Mouse (Mus musculus) common myeloid progenitor, adult 5-6 weeks (primary cell): ENCODE measurements around the gene Krtap10-10. TPM values are rescaled to one million over a fixed set of nuclear protein-coding genes. Genes with fewer than 3 reads are reported as not detected.
A peak's percentile ranks its signal among the peaks of the same experiment; 100 is the strongest.

Source experiments
- ATAC-seq: replicated peaks from 2 replicates; pipeline ENCODE4 v1.8.0; 2016; ENCODE audit warnings: low read depth, mild to moderate bottlenecking, moderate TSS enrichment, inconsistent platforms; ENCODE audit not compliant: poor library complexity, severe bottlenecking
- total RNA-seq: library from RNA; stranded (forward); fragments of 200-1000, 187-1606 nt; gene quantifications from 2 replicates; pipeline ENCODE4 v1.2.3, GENCODE M21; 2017

Gene Krtap10-10
- total RNA-seq, 1 experiment from 2014 or later = not detected

DNA sequence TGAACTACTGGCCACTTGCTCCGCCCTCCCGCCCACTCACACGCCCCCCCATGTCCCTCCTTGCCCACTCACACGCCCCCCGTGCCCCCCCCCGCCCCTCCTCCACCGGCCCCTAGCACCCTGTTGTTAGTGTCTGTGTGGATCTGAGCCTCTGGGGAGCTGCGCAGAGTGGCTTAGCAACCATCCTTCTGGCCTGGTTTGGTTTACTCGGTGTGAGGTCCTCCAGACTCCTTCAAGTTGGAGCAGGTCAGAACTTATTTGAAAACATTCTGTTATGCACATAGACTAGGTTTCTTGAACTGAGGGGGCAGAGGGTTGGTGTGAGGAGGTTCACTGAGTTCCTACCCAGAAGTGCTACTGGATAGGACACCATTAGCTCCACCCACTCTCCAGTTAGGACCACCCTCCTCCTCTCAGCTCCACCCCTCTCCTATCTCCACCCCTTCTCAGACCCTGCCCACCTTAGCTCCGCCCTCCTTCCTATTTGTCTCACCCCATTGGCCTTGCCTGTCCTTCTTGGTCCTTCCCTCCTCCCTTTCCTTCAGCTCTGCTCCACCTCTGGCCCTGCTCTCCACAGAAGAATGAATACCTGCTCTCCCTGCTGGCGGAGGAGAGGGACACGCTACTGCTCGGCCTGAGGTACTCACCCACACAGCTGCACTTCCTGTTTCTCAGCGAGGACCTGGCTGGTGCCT lies 28.5 kb downstream of the Krtap10-10 start:
- ATAC-seq = peak; percentile 96

DNA sequence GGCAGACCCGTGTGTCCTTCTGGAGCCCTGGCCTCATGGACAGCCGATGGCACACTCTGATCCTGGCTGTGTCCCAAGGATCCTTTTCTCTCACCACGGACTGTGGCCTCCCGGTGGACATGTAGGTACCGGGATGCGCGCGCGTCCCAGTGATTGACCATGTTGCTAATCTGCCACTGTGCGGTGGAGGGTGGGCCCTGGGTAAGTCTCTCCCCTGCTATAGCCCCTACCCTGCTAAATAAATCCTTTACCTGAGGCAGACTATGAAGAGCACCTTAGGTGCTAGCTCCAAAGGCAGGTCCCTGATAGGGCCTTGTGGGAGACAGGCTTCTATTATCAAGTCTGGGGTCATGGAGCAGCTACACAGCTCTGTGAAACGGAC lies 29.0 kb downstream of the Krtap10-10 start:
- ATAC-seq = no peak

DNA sequence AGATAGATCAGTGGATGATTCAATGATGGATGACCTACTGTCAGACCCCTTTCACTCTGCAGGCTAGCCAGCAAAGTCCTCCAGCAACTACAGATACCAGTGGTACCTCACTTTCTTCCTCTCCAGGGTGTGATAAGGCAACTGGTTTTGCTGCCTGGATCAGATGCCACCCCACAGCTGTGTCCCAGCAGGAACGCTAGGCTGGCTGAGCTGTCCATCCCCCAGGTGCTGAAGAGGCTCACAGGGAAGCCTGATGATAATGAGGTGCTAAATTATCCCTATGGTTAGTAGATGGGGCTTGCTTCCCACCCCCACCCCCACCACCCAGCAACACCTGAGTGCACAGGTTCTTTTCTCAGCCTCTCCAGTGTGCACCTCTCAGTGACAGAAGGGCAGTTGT lies 31.8 kb downstream of the Krtap10-10 start:
- ATAC-seq = no peak

DNA sequence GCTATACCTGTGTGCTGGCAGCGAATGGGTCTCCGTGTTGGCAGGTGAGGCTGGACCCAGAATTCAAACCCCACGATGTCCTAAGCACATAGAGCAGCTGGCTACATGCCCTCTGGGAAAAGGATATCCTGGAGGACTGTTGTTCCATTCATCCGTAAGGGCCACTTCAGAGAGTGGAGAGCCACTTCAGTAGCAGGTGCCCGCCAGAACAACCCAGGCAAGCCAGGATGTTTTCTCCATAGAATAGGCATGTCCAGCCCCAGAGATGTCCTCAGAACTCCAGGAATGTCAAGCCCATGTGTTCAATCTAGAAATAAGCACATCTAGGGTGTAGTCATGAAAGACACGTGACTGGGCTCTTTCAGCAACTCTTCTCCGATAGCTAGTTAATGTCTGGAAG lies 33.9 kb downstream of the Krtap10-10 start:
- no peak for ATAC-seq

DNA sequence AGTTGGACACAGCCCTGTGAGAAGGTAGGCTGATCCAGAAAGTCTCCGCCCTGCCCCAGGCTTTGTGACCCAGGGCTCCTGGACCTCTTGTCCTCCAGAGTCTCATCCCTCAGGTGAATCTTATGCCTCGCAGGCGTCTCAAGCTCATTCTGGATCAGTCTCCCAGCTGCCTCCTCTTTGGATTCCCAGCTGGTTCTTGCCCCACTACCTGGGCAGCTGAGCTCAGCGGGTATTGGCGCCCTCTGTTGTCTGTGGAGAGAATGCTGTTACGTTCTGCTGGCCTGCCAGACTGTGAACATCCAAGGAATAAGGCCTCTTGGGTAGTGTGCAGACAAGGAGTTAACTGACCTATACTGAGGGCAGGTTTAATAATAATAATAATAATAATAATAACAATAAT lies 43.2 kb downstream of the Krtap10-10 start:
- ATAC-seq = no peak; the same call in 1 of the 2 replicates

DNA sequence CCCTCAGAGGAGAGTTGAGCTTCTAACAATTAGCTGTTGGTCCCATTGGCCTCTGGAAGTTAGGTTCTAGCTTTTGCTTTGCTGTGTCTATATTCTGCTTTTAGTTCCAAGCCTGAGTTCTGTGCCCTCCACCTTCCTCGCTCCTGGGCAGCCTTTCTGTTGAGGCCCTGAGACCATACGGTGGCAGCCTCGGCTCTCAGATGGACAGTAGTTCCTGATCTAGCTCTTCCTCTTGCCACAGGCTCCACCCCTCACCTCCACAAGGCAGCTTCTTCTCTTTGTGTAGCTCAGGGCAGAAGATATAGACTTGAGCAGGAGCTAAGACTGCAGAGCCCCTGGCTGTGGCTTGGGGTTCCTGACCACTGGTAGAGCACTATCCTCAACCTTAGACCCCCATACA lies 44.6 kb downstream of the Krtap10-10 start:
- ATAC-seq = peak; percentile 80

DNA sequence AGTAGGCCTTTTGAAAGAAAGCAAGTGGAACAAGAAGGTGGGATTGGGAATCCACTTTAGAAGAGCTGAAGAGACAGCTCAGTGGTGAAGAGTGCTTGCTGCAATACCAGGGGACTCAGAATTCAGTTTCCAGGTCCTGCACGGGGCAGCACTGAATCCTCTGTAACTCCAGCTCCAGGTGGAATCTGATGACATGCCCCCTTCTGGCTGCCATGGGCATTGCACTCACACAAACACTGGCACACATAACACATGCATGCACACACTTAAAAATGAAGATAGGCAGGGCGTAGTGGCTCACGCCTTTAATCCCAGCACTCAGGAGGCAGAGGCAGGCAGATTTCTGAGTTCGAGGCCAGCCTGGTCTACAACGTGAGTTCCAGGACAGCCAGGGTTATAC lies 46.8 kb downstream of the Krtap10-10 start:
- ATAC-seq = no peak

DNA sequence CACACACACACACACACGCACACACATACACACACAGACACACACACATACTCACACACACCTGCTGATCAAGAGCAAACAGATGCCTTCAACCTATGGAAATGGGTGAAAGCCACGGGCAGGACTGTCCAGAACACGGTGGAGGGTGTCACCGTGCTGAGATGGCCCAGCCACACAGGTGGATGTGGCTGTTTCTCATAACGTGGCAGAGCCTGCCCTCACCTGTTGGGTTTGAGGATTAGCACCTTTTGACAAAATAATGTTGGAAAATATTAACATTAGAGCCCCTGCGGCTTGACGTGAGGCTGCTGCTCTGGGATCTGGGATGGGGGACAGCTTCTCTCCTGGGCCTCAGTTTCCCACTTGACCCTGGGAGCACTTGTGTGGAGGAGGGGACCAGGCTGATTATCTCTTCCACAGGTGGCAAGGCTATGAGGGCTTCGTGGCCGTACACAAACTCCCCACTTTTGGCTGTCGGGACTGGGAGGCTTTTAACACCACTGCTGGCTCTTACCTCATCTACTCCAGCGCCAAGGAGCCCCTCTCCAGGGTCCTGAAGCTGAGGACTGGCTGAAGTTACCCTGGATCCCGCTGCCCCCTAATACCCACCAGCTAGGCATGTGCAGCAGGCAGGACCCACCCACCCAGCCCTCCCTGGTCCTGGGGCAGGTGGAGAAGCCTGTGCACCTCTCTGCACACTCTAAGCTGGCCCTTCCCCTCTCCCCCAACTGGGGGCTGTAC lies 50.4 kb downstream of the Krtap10-10 start:
- ATAC-seq = no peak

Other genes starting within 250 kb of the Krtap10-10 start
- gene Sumo3, start 229.8 kb upstream of the Krtap10-10 start, total RNA-seq = 147 and 170 TPM in 2 replicates
- gene Gm49325, start 229.8 kb upstream of the Krtap10-10 start, total RNA-seq = not detected in 2 replicates
- 27.0 and 37.2 TPM in 2 replicates for gene Ube2g2, start 213.7 kb upstream of the Krtap10-10 start, total RNA-seq
- gene Tspear, start 149.4 kb upstream of the Krtap10-10 start, total RNA-seq = 0.87 and 1.2 TPM in 2 replicates
- not detected in 2 replicates for gene Gm19402, start 145.2 kb upstream of the Krtap10-10 start, total RNA-seq
- not detected in 2 replicates for gene Gm9508, start 138.7 kb upstream of the Krtap10-10 start, total RNA-seq
- not detected in 2 replicates for gene Gm10272, start 129.3 kb upstream of the Krtap10-10 start, total RNA-seq
- gene Gm10024, start 124.5 kb upstream of the Krtap10-10 start, total RNA-seq = not detected in 2 replicates
- not detected in 2 replicates for gene Gm10142, start 120.1 kb upstream of the Krtap10-10 start, total RNA-seq
- not detected in 2 replicates for gene Krtap12-1, start 115.3 kb upstream of the Krtap10-10 start, total RNA-seq
- gene Gm10100, start 109.5 kb upstream of the Krtap10-10 start, total RNA-seq = not detected in 2 replicates
- not detected in 2 replicates for gene Gm18596, start 93.3 kb upstream of the Krtap10-10 start, total RNA-seq
- not detected in 2 replicates for gene Gm9736, start 84.6 kb upstream of the Krtap10-10 start, total RNA-seq
- not detected in 2 replicates for gene Gm3233, start 76.3 kb upstream of the Krtap10-10 start, total RNA-seq
- not detected in 2 replicates for gene Gm3238, start 64.6 kb upstream of the Krtap10-10 start, total RNA-seq
- not detected in 2 replicates for gene Gm7138, start 59.0 kb upstream of the Krtap10-10 start, total RNA-seq
- gene Gm3250, start 53.4 kb upstream of the Krtap10-10 start, total RNA-seq = not detected in 2 replicates
- gene Gm7137, start 47.7 kb upstream of the Krtap10-10 start, total RNA-seq = not detected in 2 replicates
- not detected in 2 replicates for gene Gm9639, start 40.9 kb upstream of the Krtap10-10 start, total RNA-seq
- gene Gm19668, start 36.8 kb upstream of the Krtap10-10 start, total RNA-seq = not detected in 2 replicates
- not detected in 2 replicates for gene Gm9507, start 24.1 kb upstream of the Krtap10-10 start, total RNA-seq
- not detected in 2 replicates for gene Gm2696, start 21.3 kb upstream of the Krtap10-10 start, total RNA-seq
- gene Krtap10-4, start 8.9 kb upstream of the Krtap10-10 start, total RNA-seq = not detected in 2 replicates
- not detected in 2 replicates for gene Gm36176, start 10.9 kb downstream of the Krtap10-10 start, total RNA-seq
- not detected in 2 replicates for gene Gm10318, start 16.9 kb downstream of the Krtap10-10 start, total RNA-seq
- not detected in 2 replicates for gene Gm3285, start 26.0 kb downstream of the Krtap10-10 start, total RNA-seq
- 0.23 TPM in 1 of 2 replicates, not detected in the other for gene Lrrc3, start 66.6 kb downstream of the Krtap10-10 start, total RNA-seq
- 1.4 and 4.2 TPM in 2 replicates for gene Trpm2, start 134.6 kb downstream of the Krtap10-10 start, total RNA-seq
- gene 1810043G02Rik, start 142.6 kb downstream of the Krtap10-10 start, total RNA-seq = 10.5 and 12.6 TPM in 2 replicates
- 42.8 and 43.8 TPM in 2 replicates for gene Pfkl, start 174.1 kb downstream of the Krtap10-10 start, total RNA-seq
- 0.87 TPM in 1 of 2 replicates, not detected in the other for gene Dnmt3l, start 206.0 kb downstream of the Krtap10-10 start, total RNA-seq
- not detected in 2 replicates for gene Aire, start 207.7 kb downstream of the Krtap10-10 start, total RNA-seq
- 0.73 and 1.0 TPM in 2 replicates for gene Icosl, start 233.4 kb downstream of the Krtap10-10 start, total RNA-seq